Mouse (Mus musculus): ENCODE data around the gene Dlx6.

GRCm38 (mm10) chr6:6859111-6859949 lies 3.8 kb upstream of the Dlx6 start:
- no peak for TF ChIP-seq POLR2A (IDR thresholded peaks at IDR 0.05; ENCODE audit: low read depth, low read length)
- no peak for TF ChIP-seq CTCF (IDR thresholded peaks at IDR 0.05; ENCODE audit: extremely low read depth, insufficient read length, insufficient replicate concordance, low read depth, low read length)

Data from small intestine, adult 2 months (tissue).